Mouse (Mus musculus) neural tube, embryonic 12.5 days (tissue): ENCODE results near the gene Nap1l1. TPM values are rescaled to one million over a fixed set of nuclear protein-coding genes. Genes with fewer than 3 reads are reported as not detected.

Source experiments
- ATAC-seq: fragments of 200-750 bp; cut with Nextera tagmentation; 2 replicates; pipeline ENCODE4 v1.8.0; 2017; ENCODE audit warnings: low read depth, mild to moderate bottlenecking, moderate TSS enrichment, moderate library complexity; ENCODE audit not compliant: low FRiP score
- H3K27ac ChIP-seq: fragments of 300-500 bp; sonication (generic); 2 replicates; pipeline ENCODE4 v1.5.1; 2016
- H3K27me3 ChIP-seq: fragments of 300-500 bp; sonication (generic); replicated peaks from 2 replicates; pipeline ENCODE4 v1.6.1; 2016; ENCODE audit warnings: mild to moderate bottlenecking
- H3K36me3 ChIP-seq: fragments of 300-500 bp; sonication (generic); 2 replicates; pipeline ENCODE4 v1.6.1; 2016; ENCODE audit warnings: mild to moderate bottlenecking
- H3K4me1 ChIP-seq: fragments of 300-500 bp; sonication (generic); 2 replicates; pipeline ENCODE4 v1.6.1; 2016
- H3K4me2 ChIP-seq: fragments of 300-500 bp; sonication (generic); replicated peaks from 2 replicates; pipeline ENCODE4 v1.6.1; 2016; ENCODE audit warnings: mild to moderate bottlenecking
- H3K4me3 ChIP-seq: fragments of 300-500 bp; sonication (generic); 2 replicates; pipeline ENCODE4 v1.5.1; 2016
- H3K9ac ChIP-seq: fragments of 300-500 bp; sonication (generic); 2 replicates; pipeline ENCODE4 v1.6.1; 2016; ENCODE audit warnings: mild to moderate bottlenecking
- H3K9me3 ChIP-seq: fragments of 300-500 bp; sonication (generic); 2 replicates; pipeline ENCODE4 v1.6.1; 2016; ENCODE audit warnings: mild to moderate bottlenecking
- WGBS: fragments of 180-500 bp; shearing (Covaris S2); methylation state at CpG from one replicate; pipeline ENCODE4 v1.1.7; 2016; 5-methylcytosine and 5-hydroxymethylcytosine counted together
- polyA plus RNA-seq: library from polyadenylated mRNA; unstranded; fragments of >200 nt; fragmentation: Nextera tagmentation; extraction: Ambion mirVana; gene quantifications from 2 replicates; pipeline ENCODE4 v1.2.1, GENCODE M21; 2016

The Nap1l1 gene
- polyA plus RNA-seq, 1 experiment from 2014 or later = 247 TPM

- no peaks in the 10 kb centered on the region for H3K27me3 ChIP-seq
- H3K4me2 ChIP-seq = no peak overlapping the region
- no peaks in the 10 kb centered on the region for H3K9me3 ChIP-seq
- no peak overlapping the region for H3K9ac ChIP-seq
- H3K27ac ChIP-seq = no peak overlapping the region
- 63% methylated on average over 9 of the region's 9 CpGs for WGBS
- no peaks in the 10 kb centered on the region for H3K36me3 ChIP-seq
- H3K4me1 ChIP-seq = no peaks in the 10 kb centered on the region
- no peak overlapping the region for H3K4me3 ChIP-seq
- ATAC-seq = no peak; the same call in 1 of the 2 replicates
Observed at GRCm38 (mm10) chr10:111459040-111459439, 14.0 kb upstream of the Nap1l1 start.

- 79% methylated on average over 3 of the region's 3 CpGs for WGBS
Observed at GRCm38 (mm10) chr10:111459874-111460273, 13.1 kb upstream of the Nap1l1 start.

GRCm38 (mm10) chr10:111460381-111460780, 12.6 kb upstream of the Nap1l1 start:
- Histone ChIP-seq H3K27me3 (no peaks in the 10 kb centered on the region), H3K4me2 (no peak overlapping the region), H3K9ac (no peak overlapping the region), H3K36me3 (no peaks in the 10 kb centered on the region), H3K27ac (no peak overlapping the region), H3K4me3 (no peak overlapping the region), H3K4me1 (no peaks in the 10 kb centered on the region), H3K9me3 (no peaks in the 10 kb centered on the region)
- 6% methylated on average over 4 of the region's 4 CpGs for WGBS
- peak; percentile 74; the same call in 1 of the 2 replicates for ATAC-seq

More at GRCm38 (mm10) chr10:111459874-111460273, 13.1 kb upstream of the Nap1l1 start:
- Histone ChIP-seq H3K4me3 (no peak overlapping the region), H3K4me2 (no peak overlapping the region), H3K36me3 (no peaks in the 10 kb centered on the region), H3K27me3 (no peaks in the 10 kb centered on the region), H3K27ac (no peak overlapping the region), H3K9ac (no peak overlapping the region), H3K4me1 (no peaks in the 10 kb centered on the region), H3K9me3 (no peaks in the 10 kb centered on the region)
- no peak for ATAC-seq

GRCm38 (mm10) chr10:111464833-111465232, 8.2 kb upstream of the Nap1l1 start:
- no peak overlapping the region for H3K4me3 ChIP-seq
- no peaks in the 10 kb centered on the region for H3K9me3 ChIP-seq
- no peaks in the 10 kb centered on the region for H3K36me3 ChIP-seq
- WGBS = 93% methylated on average over 1 of the region's 1 CpGs
- no peak overlapping the region for H3K27ac ChIP-seq
- ATAC-seq = no peak
- H3K9ac ChIP-seq = no peak overlapping the region
- H3K27me3 ChIP-seq = no peaks in the 10 kb centered on the region
- H3K4me2 ChIP-seq = no peak overlapping the region
- no peaks in the 10 kb centered on the region for H3K4me1 ChIP-seq

- no peak overlapping the region for H3K4me3 ChIP-seq
- H3K4me2 ChIP-seq = no peak overlapping the region
- ATAC-seq = no peak; the same call in 1 of the 2 replicates
- 36% methylated on average over 2 of the region's 2 CpGs for WGBS
- H3K27me3 ChIP-seq = no peaks in the 10 kb centered on the region
- H3K4me1 ChIP-seq = no peaks in the 10 kb centered on the region
- no peak overlapping the region for H3K9ac ChIP-seq
- no peak overlapping the region for H3K27ac ChIP-seq
- H3K36me3 ChIP-seq = no peaks in the 10 kb centered on the region
- H3K9me3 ChIP-seq = no peaks in the 10 kb centered on the region
Observed at GRCm38 (mm10) chr10:111465409-111465808, 7.6 kb upstream of the Nap1l1 start.

GRCm38 (mm10) chr10:111471166-111471565, 1.9 kb upstream of the Nap1l1 start:
- no peak overlapping the region for H3K27ac ChIP-seq
- no peak overlapping the region for H3K4me2 ChIP-seq
- H3K4me1 ChIP-seq = peaks cover 14% of the 10 kb centered on the region
- no peaks in the 10 kb centered on the region for H3K36me3 ChIP-seq
- H3K9me3 ChIP-seq = no peaks in the 10 kb centered on the region
- H3K4me3 ChIP-seq = no peak overlapping the region
- no peaks in the 10 kb centered on the region for H3K27me3 ChIP-seq
- no peak overlapping the region for H3K9ac ChIP-seq
- no peak for ATAC-seq
- 77% methylated on average over 9 of the region's 9 CpGs for WGBS

- Histone ChIP-seq H3K9ac (peak overlapping the region; percentile 98), H3K36me3 (no peaks in the 10 kb centered on the region), H3K9me3 (no peaks in the 10 kb centered on the region), H3K4me3 (peak overlapping the region; percentile 90), H3K27me3 (no peaks in the 10 kb centered on the region), H3K27ac (peak overlapping the region; percentile 96), H3K4me1 (peaks cover 21% of the 10 kb centered on the region), H3K4me2 (peak overlapping the region; percentile 76)
- under 1% methylated on average over 57 of the region's 58 CpGs for WGBS
- peak; percentile 78 for ATAC-seq
Observed at GRCm38 (mm10) chr10:111473511-111474371, 718 bp downstream of the Nap1l1 start.

GRCm38 (mm10) chr10:111476301-111476700, 3.3 kb downstream of the Nap1l1 start:
- ATAC-seq = no peak
- peaks cover 21% of the 10 kb centered on the region for H3K4me1 ChIP-seq
- H3K9ac ChIP-seq = no peak overlapping the region
- H3K4me2 ChIP-seq = peak overlapping the region; percentile 35
- 54% methylated on average over 4 of the region's 4 CpGs for WGBS
- H3K27me3 ChIP-seq = no peaks in the 10 kb centered on the region
- no peaks in the 10 kb centered on the region for H3K9me3 ChIP-seq
- no peak overlapping the region for H3K27ac ChIP-seq
- peaks cover 3% of the 10 kb centered on the region for H3K36me3 ChIP-seq
- no peak overlapping the region for H3K4me3 ChIP-seq

- WGBS = 90% methylated on average over 6 of the region's 6 CpGs
- Histone ChIP-seq H3K4me1 (peaks cover 21% of the 10 kb centered on the region), H3K27me3 (no peaks in the 10 kb centered on the region), H3K9ac (no peak overlapping the region), H3K4me3 (no peak overlapping the region), H3K9me3 (no peaks in the 10 kb centered on the region), H3K4me2 (peak overlapping the region; percentile 35; the same call in 1 of the 2 replicates), H3K27ac (no peak overlapping the region), H3K36me3 (peaks cover 11% of the 10 kb centered on the region)
- ATAC-seq = no peak
Observed at GRCm38 (mm10) chr10:111476989-111477510, 4.0 kb downstream of the Nap1l1 start.

- Histone ChIP-seq H3K9ac (no peak overlapping the region), H3K4me3 (no peak overlapping the region), H3K36me3 (peaks cover 32% of the 10 kb centered on the region), H3K27ac (no peak overlapping the region), H3K9me3 (no peaks in the 10 kb centered on the region), H3K4me1 (peaks cover 15% of the 10 kb centered on the region), H3K4me2 (no peak overlapping the region), H3K27me3 (no peaks in the 10 kb centered on the region)
- no peak for ATAC-seq
- WGBS = 79% methylated on average over 5 of the region's 5 CpGs
Observed at GRCm38 (mm10) chr10:111479599-111479998, 6.6 kb downstream of the Nap1l1 start.

- Histone ChIP-seq H3K4me3 (no peak overlapping the region), H3K27ac (no peak overlapping the region), H3K36me3 (peaks cover 53% of the 10 kb centered on the region), H3K9ac (no peak overlapping the region), H3K27me3 (no peaks in the 10 kb centered on the region), H3K4me2 (no peak overlapping the region), H3K9me3 (no peaks in the 10 kb centered on the region), H3K4me1 (no peaks in the 10 kb centered on the region)
- 98% methylated on average over 2 of the region's 2 CpGs for WGBS
- no peak for ATAC-seq
Observed at GRCm38 (mm10) chr10:111482654-111483053, 9.6 kb downstream of the Nap1l1 start.

- 90% methylated on average over 5 of the region's 5 CpGs for WGBS
- Histone ChIP-seq H3K4me1 (no peaks in the 10 kb centered on the region), H3K36me3 (peaks cover 60% of the 10 kb centered on the region)
Observed at GRCm38 (mm10) chr10:111484079-111484478, 11.1 kb downstream of the Nap1l1 start.

More at GRCm38 (mm10) chr10:111484079-111484478, 11.1 kb downstream of the Nap1l1 start:
- Histone ChIP-seq H3K27ac (no peak overlapping the region), H3K9me3 (no peaks in the 10 kb centered on the region), H3K9ac (no peak overlapping the region), H3K27me3 (no peaks in the 10 kb centered on the region), H3K4me3 (no peak overlapping the region), H3K4me2 (no peak overlapping the region)
- ATAC-seq = no peak
